Mouse (Mus musculus): ENCODE results near the gene Secisbp2. TPM values are rescaled to one million over a fixed set of nuclear protein-coding genes. Genes with fewer than 3 reads are reported as not detected.
"Not testable (repeated sequence)": the region's sequence is repeated elsewhere in the genome, so short reads cannot be mapped to it uniquely, and the experiment has no call there.

Gene Secisbp2
- total RNA-seq (2021), result 10 to 100 TPM; 17.1 to 19.6 TPM

DNA sequence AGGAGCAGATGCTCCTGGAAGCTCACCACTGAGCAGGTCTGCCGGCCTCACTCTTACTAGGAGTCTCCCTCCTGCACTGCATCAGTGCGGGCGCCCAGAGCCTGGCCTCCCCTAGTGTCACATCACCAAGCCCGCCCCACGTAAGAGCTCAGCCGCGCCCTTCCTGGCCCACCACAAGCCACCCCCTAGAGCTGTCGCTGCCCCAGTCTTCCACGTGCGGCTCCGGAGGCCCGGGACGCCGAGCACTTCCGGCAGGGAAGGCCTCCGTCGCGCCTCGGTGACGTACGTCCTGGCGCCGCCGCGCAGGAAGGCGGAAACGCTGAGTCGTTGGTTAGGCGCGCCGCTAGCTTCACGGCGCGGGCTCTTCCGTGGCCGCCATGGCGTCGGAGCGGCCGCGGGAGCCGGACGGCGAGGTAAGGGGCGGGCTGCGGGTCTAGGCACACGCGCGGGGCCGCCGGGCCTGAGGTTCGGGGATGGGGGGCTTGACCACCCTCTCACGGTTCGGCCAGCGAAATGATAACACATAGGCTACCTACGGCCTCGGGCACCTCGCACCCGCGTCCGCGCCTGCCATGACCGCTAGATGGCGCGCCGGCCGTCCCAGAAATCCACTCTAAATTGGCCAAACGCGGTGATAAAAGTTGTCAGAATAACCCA, at the start of gene Secisbp2:
Secisbp2 (plus strand) TSS at position 290 of the 657 bp plus-strand sequence.
- DNase-seq (ENCODE audit: extremely low spot score in 1 of 2, low spot score in 1 of 2), result peak; percentile 92 to 97

DNA sequence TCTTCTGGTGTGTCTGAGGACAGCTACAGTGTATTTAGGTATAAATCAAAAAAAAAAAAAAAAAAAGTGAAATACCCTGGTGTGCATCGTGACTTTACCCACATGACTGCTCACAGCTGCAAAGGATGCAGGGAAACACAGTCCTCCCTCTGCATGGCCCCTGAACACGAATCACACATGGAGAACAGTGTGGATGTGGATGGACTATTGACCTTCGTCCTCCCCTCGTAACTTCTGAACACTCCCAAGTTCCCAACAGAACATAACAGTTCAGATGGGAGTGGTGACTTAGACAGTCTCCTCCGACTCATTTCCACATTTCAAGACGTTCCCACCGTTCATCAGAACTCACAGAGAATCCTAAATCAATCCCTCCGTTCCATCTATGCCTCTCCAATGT, 48.7 kb upstream of the Secisbp2 start:
- no peak for DNase-seq (ENCODE audit: extremely low spot score in 1 of 2, low spot score in 1 of 2)

DNA sequence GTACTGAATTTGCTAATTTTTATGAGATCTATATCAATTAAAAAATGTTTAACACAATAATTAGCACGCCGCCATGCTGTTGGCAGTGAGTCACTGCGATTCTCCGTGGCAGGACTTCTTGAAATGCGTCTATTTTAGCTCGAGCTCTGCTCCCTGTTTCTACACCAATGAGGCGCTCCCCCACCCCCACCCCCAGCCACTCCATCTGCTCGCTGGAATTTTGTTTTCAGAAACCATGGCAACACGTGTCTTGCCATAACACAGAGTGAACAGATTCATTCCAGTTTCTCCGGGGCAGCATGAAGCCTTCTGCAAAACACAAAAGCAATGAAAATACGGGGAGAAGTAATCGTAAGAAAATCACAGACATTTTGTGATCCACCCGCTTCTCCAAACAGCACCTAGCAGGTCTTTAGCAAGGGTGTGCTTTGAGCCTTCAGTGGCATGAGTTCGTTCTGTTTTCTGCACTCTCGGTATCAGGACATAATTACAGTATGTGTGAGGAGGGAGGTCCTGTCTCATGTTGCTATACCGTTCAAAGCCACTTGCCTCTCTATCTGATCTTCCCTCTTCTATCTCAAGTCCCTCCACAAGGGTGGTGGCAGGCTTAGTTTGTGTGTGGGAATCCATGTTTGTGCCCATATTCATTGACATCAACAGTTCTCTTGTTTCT, 48.1 kb upstream of the Secisbp2 start:
- DNase-seq (ENCODE audit: extremely low spot score in 1 of 2, low spot score in 1 of 2), result peak; percentile 26

DNA sequence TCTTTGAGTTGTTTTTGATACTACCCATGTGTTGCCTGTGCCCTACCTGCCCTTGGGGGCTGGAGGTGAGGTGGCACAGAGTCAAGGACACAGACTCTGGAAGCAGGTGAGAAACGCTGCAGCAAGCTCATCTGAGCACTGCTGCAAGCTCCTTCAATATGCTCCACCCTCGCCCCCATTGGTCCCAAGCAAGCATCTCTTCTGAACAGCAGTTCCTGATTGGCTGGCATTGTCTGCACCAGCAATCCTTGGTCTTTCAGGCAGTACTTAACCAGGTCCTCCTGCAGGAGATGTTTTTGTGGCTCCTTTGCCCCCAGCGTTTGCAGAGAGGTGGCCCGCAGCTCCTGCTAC, 47.6 kb upstream of the Secisbp2 start:
- DNase-seq (ENCODE audit: extremely low spot score in 1 of 2, low spot score in 1 of 2), result peak; percentile 35 to 42

DNA sequence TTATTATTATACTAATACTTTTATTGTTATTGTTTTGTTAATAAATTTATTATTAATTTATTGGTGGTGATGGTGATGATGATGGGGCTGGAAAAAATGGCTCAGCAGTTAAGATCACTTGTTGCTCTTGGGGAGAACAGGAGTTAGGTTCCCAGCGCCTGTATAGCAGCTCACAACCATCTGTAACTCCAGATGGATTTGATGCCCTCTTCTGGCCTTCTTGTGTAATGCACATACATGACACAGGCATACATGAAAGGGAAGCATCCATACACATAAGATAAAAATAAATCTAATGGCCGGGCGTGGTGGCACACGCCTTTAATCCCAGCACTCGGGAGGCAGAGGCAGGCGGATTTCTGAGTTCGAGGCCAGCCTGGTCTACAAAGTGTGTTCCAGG, 42.3 kb upstream of the Secisbp2 start:
- DNase-seq (ENCODE audit: extremely low spot score in 1 of 2, low spot score in 1 of 2), result no peak

DNA sequence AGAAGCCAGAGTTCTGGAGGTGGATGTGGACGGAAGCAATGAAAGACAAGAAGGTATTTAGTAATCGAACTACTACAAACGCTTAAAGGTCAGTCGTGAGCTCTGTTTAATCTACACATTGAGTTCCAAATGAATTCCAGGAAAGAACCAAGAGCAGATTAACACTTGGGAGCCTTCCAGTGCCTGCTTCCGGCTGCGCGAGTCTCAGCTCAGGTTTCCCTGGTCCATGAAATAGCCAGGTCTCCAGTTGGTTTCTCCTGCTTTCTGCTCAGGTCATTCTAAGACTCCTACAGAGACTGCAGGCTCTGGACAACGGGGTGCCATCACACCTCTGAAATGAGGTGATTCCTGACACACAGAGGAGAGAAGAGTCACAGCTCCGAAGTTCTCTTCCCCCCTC, 40.4 kb upstream of the Secisbp2 start:
- no peak for DNase-seq (ENCODE audit: extremely low spot score in 1 of 2, low spot score in 1 of 2)

DNA sequence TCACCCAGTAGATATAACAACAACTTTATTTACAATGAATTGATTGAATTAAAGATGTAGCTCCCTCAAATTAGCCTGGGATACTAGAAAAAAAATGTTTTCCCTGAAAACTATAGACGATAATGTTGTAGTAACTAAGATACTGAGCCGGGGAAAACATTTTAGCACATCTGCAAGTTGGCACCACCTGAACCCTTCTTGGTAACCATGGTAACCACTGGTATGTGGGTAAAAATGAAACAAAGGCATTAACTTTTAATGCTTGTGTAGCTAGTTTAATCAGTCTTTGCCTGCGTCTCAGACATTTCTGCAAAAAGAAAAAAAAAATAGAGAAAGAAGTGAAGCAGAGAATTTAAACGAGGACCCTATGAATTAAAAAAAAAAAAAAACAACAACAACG, 40.0 kb upstream of the Secisbp2 start:
- no peak for DNase-seq (ENCODE audit: extremely low spot score in 1 of 2, low spot score in 1 of 2)

DNA sequence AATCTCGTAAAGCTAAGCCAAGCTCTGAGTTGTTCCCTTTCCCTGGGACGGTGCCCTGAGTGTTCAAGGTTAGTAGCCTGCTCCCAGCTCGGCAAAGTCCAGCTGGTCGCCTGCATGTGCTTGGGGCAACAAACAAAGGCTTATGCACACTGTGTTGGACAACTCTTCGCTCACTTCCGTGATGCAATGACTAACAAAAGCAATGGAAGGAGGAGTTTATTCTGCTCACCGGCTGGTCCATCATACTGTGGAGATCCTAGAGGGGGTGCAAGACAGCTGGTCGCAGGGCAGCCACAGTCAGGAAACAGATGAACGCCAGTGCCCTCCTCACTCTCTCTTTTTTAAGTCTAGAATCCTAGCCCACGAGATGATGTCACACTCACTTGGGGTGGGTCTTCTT, 35.7 kb upstream of the Secisbp2 start:
- no peak for DNase-seq (ENCODE audit: extremely low spot score in 1 of 2, low spot score in 1 of 2)

DNA sequence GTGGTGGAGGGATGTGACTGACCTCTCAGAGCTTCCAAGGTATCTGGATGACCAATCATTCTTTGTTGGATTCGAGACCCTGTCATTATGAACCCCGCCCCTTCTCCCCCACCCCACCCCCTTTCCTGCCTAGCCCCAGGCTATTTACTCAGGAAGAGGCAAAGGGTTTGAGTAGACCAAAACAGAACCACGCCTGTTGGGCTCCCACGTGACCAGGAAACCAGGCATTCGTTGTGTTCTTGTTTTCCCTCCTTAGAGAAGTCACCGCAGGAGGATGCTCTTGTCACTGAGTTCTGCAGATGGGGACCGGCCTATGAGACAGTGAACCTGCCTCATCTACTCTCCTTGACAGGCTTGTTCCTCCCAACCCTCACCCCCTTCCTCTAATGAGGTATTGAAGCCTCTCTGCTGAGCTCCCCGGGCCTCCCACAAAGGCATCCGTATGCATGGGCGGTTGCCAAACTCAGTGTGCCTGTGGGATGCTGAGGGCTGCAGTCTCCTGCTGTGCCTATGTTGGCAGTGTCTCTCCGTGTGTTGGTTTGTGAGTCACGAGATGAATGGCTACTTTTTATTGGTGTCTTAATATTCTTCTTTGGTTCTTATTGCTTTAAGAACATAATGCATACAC, 35.0 kb upstream of the Secisbp2 start:
- DNase-seq (ENCODE audit: extremely low spot score in 1 of 2, low spot score in 1 of 2), result peak; percentile 61

DNA sequence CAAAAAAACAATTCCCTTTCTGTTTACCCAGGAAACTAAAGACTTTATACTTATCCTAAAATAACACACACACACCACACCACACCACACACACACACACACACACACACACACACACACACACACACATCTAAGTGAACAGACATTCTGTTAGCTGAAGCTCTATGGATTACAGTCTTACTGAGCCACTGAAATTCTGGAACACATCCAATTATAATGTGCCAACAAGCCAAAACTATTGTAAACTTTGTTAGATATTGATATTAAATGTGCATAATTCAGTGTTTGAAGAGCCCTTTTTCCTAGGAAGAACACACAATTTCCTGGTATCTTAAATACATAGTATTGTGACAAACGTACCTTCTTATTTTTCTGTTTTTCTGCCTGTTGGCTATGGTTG, 34.2 kb upstream of the Secisbp2 start:
- no peak for DNase-seq (ENCODE audit: extremely low spot score in 1 of 2, low spot score in 1 of 2)

DNA sequence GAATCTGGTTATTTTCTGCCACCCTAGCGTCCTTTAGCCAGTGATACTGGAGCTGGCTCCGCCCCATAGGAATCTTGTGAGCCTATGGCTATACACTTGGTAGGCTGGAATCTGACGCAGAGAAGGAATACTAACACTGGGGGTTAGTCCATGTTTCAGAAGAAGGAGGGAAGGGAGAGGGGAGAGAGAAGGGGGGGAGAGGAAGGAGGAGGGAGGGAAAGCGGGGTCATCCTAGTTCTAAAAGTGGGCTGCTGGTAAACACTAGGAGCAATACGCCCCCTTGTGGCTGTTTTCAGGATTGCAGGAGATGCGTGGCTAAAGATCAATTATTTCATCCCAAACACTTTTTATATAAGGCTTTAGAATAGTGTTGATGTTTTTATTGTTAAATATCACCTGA, 33.6 kb upstream of the Secisbp2 start:
- DNase-seq (ENCODE audit: extremely low spot score in 1 of 2, low spot score in 1 of 2), result peak; percentile 51 to 90

DNA sequence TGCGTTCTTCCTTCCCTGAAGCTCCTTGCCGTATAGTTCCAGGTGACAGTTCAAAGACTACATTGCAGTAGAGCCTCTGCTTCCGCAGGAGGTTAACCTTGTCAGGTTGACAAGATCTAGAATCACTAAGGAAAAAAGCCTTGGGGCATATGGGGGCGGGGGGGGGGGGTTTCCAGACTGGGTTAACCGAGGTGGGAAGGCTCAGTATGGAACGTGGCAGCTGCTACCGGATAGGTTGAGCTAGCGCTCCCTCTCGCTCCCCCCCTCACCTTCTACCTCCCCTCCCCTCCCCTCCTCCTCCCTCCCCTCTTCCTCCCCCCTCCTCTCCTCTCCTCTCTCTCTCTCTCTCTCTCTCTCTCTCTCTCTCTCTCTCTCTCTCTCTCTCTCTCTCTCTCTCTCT, 32.9 kb upstream of the Secisbp2 start:
- DNase-seq (ENCODE audit: extremely low spot score in 1 of 2, low spot score in 1 of 2), result no peak

DNA sequence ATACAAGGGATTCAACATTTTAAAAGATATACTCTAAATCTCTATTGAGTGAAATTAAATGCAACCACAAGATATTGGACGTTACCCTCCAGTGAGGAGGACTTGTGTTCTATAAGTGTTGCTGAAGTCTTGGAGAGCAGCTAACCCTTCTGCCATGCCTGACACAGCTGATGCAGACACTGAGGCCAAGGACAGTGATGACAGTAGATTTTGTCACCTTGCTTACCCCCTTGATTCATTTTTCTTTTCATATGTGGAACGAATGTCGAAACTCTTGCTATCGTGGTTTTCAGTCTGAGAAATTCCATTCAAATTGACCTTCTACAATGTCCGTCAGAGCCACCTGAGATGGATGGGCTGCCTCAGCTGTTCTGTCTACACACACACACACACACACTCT, 28.9 kb upstream of the Secisbp2 start:
- no peak for DNase-seq (ENCODE audit: extremely low spot score in 1 of 2, low spot score in 1 of 2)

DNA sequence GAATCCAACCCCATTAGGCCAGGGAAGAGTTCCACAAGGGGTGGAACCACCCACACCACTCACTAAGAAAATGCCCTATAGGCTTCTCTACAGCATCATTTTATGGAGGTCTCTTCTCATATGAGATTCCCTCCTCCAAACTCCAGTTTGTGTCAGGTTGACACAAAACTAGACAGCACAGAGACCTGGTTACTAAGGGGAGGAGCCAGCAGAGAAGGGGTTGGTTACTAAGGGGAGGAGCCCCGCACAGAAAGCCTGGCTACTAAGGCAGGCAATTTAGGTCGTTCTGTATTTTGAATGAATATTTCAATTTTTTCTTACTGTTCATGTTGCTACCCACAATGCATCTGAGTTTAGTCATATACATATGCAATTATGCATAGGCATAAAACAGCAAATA, 27.8 kb upstream of the Secisbp2 start:
- DNase-seq (ENCODE audit: extremely low spot score in 1 of 2, low spot score in 1 of 2), result no peak

DNA sequence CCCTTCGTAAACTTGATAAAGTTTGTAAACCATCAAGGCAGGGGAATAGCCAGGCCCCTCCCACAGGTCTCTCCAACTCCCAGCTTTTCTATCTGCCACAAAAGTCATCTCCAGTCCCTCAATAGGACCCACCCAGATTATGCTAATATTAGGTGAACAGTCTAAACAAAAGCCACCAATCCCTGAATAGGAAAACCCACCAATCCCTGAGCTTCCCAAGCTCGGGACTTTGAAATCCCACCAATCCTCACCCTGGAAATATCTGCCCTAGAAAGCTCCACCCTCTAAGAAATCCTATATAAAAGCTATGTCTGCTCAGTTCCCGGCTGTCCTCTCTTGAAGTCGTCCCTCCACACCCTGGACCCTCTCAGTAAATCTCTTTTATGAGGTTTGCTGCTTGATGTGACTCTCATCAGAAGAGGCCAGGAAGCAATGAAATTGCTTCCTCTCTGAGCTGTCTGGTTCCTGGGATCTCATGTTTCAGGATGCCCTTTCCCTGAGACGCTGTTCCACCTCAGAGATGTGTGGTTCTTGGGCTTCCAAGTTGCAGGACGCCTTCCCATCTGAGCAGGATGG, 23.1 kb upstream of the Secisbp2 start:
- no peak for DNase-seq (ENCODE audit: extremely low spot score in 1 of 2, low spot score in 1 of 2)

DNA sequence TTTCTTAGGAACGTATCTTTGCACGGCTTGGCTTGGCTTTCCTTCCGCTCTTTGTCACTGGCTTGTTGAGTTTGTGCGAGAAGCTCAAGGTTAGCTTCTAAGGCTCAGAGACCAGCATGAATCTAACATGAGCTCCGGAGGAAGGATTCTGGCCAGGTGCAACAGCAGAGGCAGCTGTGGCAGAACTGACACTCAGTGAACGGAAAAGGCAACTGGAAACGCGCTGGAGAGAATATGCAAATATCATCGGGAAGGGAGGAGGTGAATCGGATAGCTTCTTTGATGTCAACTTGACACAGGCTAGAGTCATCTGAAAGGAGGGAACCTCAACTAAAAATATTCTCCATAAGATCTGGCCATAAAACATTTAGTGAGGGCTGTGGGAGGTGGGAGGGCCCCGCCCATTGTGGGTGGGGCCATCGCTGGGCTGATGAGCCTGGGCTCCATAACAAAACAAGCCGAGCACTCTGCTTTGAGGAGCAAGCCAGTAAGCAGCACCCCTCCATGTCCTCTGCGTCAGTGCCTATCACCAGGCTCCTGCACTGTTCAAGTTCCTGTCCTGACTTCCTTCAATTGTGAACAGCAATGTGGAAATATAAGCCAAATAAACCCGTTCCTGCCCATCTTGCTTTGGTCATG, 20.0 kb upstream of the Secisbp2 start:
- no peak for DNase-seq (ENCODE audit: extremely low spot score in 1 of 2, low spot score in 1 of 2)

DNA sequence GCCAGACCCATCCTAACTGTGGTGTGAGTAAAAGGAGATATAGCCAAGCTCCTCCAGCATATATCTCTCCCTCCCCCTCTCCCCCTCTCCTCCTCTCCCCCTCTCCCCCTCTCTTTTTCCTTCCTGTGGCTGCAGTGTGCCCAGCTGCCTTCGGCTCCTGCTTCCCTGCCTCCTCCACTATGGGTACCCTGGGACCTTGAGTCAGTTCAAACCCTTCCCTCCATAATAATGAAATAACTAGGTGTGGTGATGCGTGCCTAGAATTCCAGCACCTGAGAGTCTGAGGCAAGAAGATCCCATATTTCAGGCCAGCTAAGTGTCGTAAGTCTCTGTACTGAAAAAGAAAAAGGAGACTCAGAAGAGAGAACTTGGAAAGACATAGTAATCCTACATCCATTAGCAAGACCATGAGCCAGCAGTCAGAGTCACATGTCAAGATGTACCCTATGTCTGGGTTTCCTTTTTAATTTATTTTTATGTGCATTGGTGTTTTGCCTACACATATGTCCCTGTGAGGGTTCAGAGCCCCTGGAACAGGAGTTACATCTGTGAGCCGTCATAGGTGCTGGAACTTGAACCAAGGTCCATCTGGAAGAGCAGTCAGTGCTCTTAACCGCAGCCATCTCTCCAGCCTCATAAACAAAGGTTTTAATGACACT, 18.8 kb upstream of the Secisbp2 start:
- no peak for DNase-seq (ENCODE audit: extremely low spot score in 1 of 2, low spot score in 1 of 2)

DNA sequence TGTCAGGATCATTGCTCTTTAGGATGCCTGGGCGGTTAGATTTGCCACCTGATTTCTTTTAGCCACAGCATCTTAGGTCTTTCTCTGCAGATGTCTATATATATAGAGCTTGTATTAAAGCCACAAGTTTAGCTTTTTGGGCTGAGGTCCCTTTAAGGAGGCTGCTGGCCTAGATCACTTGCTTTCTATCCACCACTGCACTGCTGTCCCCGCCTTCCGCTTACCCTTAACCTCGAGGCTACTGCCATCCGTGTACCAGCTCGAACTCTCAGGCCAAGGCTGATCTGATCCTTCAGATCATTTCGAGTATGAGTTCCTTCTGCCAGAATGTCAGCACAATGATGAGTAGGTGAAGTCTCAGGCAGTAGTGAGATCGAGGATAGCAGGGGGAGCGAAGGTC, 16.1 kb upstream of the Secisbp2 start:
- DNase-seq (ENCODE audit: extremely low spot score in 1 of 2, low spot score in 1 of 2), result not testable (repeated sequence)

DNA sequence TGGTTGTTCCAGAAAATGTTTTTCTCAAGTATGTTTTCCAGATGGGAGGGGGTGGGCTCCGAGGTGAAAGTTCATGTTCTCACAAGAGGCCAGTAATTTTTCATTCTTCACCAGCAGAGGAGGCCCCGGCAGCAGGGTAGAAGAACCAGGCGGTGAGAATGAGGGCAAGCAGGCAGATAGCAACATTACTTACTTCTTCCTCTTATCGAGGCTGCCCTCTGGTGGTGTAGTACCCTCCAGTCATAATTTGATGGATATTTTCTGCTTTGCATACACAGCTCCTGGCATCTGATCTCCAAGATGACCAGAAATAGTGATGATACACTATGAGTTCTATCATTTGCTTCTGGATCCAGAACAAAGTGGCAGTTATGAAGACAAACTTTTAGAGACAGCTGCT, 12.5 kb upstream of the Secisbp2 start:
- no peak for DNase-seq (ENCODE audit: extremely low spot score in 1 of 2, low spot score in 1 of 2)

DNA sequence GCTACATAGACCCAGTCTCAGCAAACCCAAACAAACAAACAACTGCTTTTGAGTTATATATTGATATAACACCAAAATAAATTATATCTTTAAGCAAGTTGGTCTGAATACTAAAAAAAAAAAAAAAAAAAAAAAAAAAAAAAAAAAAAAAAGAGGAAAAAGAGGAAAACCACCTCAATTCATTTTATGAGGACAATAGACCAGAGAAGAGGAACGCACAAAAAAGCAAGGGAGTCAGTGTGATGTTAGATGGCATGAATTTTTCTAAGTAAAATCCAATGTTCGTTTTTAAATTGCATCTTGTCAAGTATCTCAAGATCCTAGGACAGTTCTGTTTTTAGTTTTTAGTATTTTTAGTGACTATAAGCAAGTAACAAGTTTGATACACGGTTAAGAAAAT, 10.1 kb upstream of the Secisbp2 start:
- no peak for DNase-seq (ENCODE audit: extremely low spot score in 1 of 2, low spot score in 1 of 2)
